27 mouse cellular contexts compared by ENCODE assay signal in genomic region chr11:20712068-20712671, GRCm38 (mm10). TPM values are rescaled to one million over a fixed set of nuclear protein-coding genes. Genes with fewer than 3 reads are reported as not detected.
DNase-seq lines count a peak whose midpoint lies in the region; ATAC-seq and TF ChIP-seq lines count a peak whose summit lies in the region.
"Had no signal": no experiment of that assay in that cellular context is flagged by ENCODE, and none has a peak within 500 bp of the region (broad histone marks: within the 10 kb centered on the region; RNA-seq: fewer than 3 reads in every experiment).

No protein-coding gene starts in this region.

- no peaks in the 10 kb centered on the region for H3K4me1 ChIP-seq in forebrain, embryonic 14.5 days (ENCODE audit: control insufficient read depth, insufficient read depth, low read length)
- no peaks in the 10 kb centered on the region for H3K4me1 ChIP-seq in forebrain, embryonic 11.5 days (replicated peaks; ENCODE audit: control insufficient read depth, insufficient read depth, low read length)
- peaks cover 6% of the 10 kb centered on the region; the same call in 1 of the 2 replicates for H3K4me1 ChIP-seq in heart, embryonic 12.5 days (replicated peaks)
- no peaks in the 10 kb centered on the region for H3K4me1 ChIP-seq in lung, postnatal 0 days (ENCODE audit: insufficient read depth, low read depth, low read length)
- H3K4me1 ChIP-seq: forebrain, embryonic 10.5 days; hindbrain, embryonic 15.5 days; lung, embryonic 15.5 days; midbrain, embryonic 13.5 days had no signal

- no peak overlapping the region for H3K4me2 ChIP-seq in forebrain, embryonic 14.5 days (ENCODE audit: low read length)
- no peak overlapping the region for H3K4me2 ChIP-seq in forebrain, embryonic 11.5 days (ENCODE audit: low read depth, low read length, severe bottlenecking)
- no peak overlapping the region for H3K4me2 ChIP-seq in heart, embryonic 12.5 days
- no peak overlapping the region for H3K4me2 ChIP-seq in lung, postnatal 0 days (replicated peaks; ENCODE audit: low read depth, low read length)
- H3K4me2 ChIP-seq: embryonic facial prominence, embryonic 13.5 days; hindbrain, embryonic 15.5 days; limb, embryonic 13.5 days; liver, embryonic 11.5 days; lung, embryonic 15.5 days; midbrain, embryonic 13.5 days had no signal

- TF ChIP-seq CTCF in lung, postnatal 0 days (IDR thresholded peaks at IDR 0.05) = no peak

- no peak for TF ChIP-seq EP300 in lung, postnatal 0 days (IDR thresholded peaks at IDR 0.05)

- H3K9ac ChIP-seq in forebrain, embryonic 14.5 days (ENCODE audit: low read length) = no peak overlapping the region
- no peak overlapping the region for H3K9ac ChIP-seq in forebrain, embryonic 11.5 days (ENCODE audit: low read length)
- H3K9ac ChIP-seq in heart, embryonic 12.5 days = no peak overlapping the region
- H3K9ac ChIP-seq in lung, postnatal 0 days (replicated peaks; ENCODE audit: low read depth) = no peak overlapping the region
- H3K9ac ChIP-seq: embryonic facial prominence, embryonic 13.5 days; forebrain, postnatal 0 days; hindbrain, embryonic 15.5 days; limb, embryonic 13.5 days; lung, embryonic 15.5 days; midbrain, embryonic 13.5 days had no signal

- DNase-seq in forebrain, embryonic 14.5 days (ENCODE audit: low spot score) = peak; percentile 8
- no peak for DNase-seq in forebrain, embryonic 11.5 days (ENCODE audit: low spot score)
- peak; percentile 16 for DNase-seq in heart, adult 8-10 months (ENCODE audit: low spot score)
- DNase-seq in left cerebral cortex, adult 8-10 months (ENCODE audit: low spot score in 2 of 2) = no peak
- no peak for DNase-seq in lung, postnatal 0 days (ENCODE audit: low spot score)
- DNase-seq: adrenal gland, postnatal 14 days; cerebellum, adult 18-20 months; cerebellum, postnatal 10 days; forebrain, postnatal 0 days; gastrocnemius, postnatal 14 days; kidney, postnatal 14 days; lung, postnatal 36 days; thymus, adult 2 months; thymus, postnatal 4 days had no signal

- peaks cover 9% of the 10 kb centered on the region; the same call in 1 of the 2 replicates for H3K36me3 ChIP-seq in forebrain, embryonic 14.5 days (ENCODE audit: control insufficient read depth, insufficient read depth, low read length)
- H3K36me3 ChIP-seq in forebrain, embryonic 11.5 days (ENCODE audit: control insufficient read depth, insufficient read depth, low read length) = no peaks in the 10 kb centered on the region
- H3K36me3 ChIP-seq in heart, embryonic 12.5 days = peaks cover 6% of the 10 kb centered on the region
- peaks cover 18% of the 10 kb centered on the region for H3K36me3 ChIP-seq in macrophage (ENCODE audit: inconsistent target)
- H3K36me3 ChIP-seq in lung, postnatal 0 days (ENCODE audit: insufficient read depth, low read length) = no peaks in the 10 kb centered on the region; the same call in 1 of the 2 replicates
- H3K36me3 ChIP-seq: hindbrain, embryonic 15.5 days; limb, embryonic 13.5 days had no signal

- no peaks in the 10 kb centered on the region for H3K27me3 ChIP-seq in forebrain, embryonic 14.5 days (replicated peaks; ENCODE audit: control insufficient read depth, insufficient read depth, low read length)
- H3K27me3 ChIP-seq in forebrain, embryonic 11.5 days (ENCODE audit: control insufficient read depth, insufficient read depth, low read length) = no peaks in the 10 kb centered on the region
- H3K27me3 ChIP-seq in heart, embryonic 12.5 days (replicated peaks) = no peaks in the 10 kb centered on the region
- no peaks in the 10 kb centered on the region for H3K27me3 ChIP-seq in lung, postnatal 0 days (replicated peaks; ENCODE audit: insufficient read depth, low read length)
- H3K27me3 ChIP-seq: embryonic facial prominence, embryonic 13.5 days; hindbrain, embryonic 15.5 days; limb, embryonic 13.5 days; lung, embryonic 15.5 days; megakaryocyte, embryonic 14.5 days; midbrain, embryonic 13.5 days had no signal

- no peak overlapping the region for H3K27ac ChIP-seq in forebrain, embryonic 14.5 days (ENCODE audit: low read depth, low read length)
- no peak overlapping the region for H3K27ac ChIP-seq in forebrain, embryonic 11.5 days (ENCODE audit: low read depth, low read length)
- no peak overlapping the region for H3K27ac ChIP-seq in heart, embryonic 12.5 days (ENCODE audit: poor library complexity, severe bottlenecking)
- peak overlapping the region; percentile 29 for H3K27ac ChIP-seq in macrophage
- H3K27ac ChIP-seq in lung, postnatal 0 days (ENCODE audit: low read length) = no peak overlapping the region
- H3K27ac ChIP-seq: embryonic facial prominence, embryonic 13.5 days; forebrain, embryonic 10.5 days; hindbrain, embryonic 15.5 days; left cerebral cortex, adult 2 months; limb, embryonic 13.5 days; lung, embryonic 15.5 days; midbrain, embryonic 13.5 days had no signal

- WGBS in forebrain, embryonic 14.5 days = 50% methylated on average over 9 of the region's 9 CpGs
- WGBS in forebrain, embryonic 11.5 days = 77% methylated on average over 9 of the region's 9 CpGs
- WGBS in heart, embryonic 12.5 days = 71% methylated on average over 9 of the region's 9 CpGs
- WGBS in macrophage (ENCODE audit: missing documents) = 74% methylated on average over 8 of the region's 9 CpGs
- WGBS in lung, postnatal 0 days = 63% methylated on average over 9 of the region's 9 CpGs

- no peak overlapping the region for H3K4me3 ChIP-seq in forebrain, embryonic 14.5 days (ENCODE audit: low read depth, low read length)
- no peak overlapping the region for H3K4me3 ChIP-seq in forebrain, embryonic 11.5 days (ENCODE audit: low read depth, low read length)
- H3K4me3 ChIP-seq in heart, embryonic 12.5 days = no peak overlapping the region
- H3K4me3 ChIP-seq in macrophage (ENCODE audit: inconsistent target) = 0 out of 2 replicates have a peak overlapping the region, but pooled peaks have one; percentile 6
- no peak overlapping the region for H3K4me3 ChIP-seq in lung, postnatal 0 days (ENCODE audit: low read depth, low read length)
- H3K4me3 ChIP-seq: embryonic facial prominence, embryonic 13.5 days; forebrain, embryonic 10.5 days; hindbrain, embryonic 15.5 days; left cerebral cortex, adult 2 months; limb, embryonic 13.5 days; lung, embryonic 15.5 days; megakaryocyte, embryonic 14.5 days; midbrain, embryonic 13.5 days had no signal

- H3K9me3 ChIP-seq in forebrain, embryonic 14.5 days (replicated peaks; ENCODE audit: control insufficient read depth, low read length) = no peaks in the 10 kb centered on the region
- H3K9me3 ChIP-seq in forebrain, embryonic 11.5 days (ENCODE audit: control insufficient read depth, low read length) = no peaks in the 10 kb centered on the region
- no peaks in the 10 kb centered on the region for H3K9me3 ChIP-seq in heart, embryonic 12.5 days (replicated peaks)
- H3K9me3 ChIP-seq in lung, postnatal 0 days (ENCODE audit: low read length) = no peaks in the 10 kb centered on the region
- H3K9me3 ChIP-seq: embryonic facial prominence, embryonic 13.5 days; forebrain, embryonic 10.5 days; hindbrain, embryonic 15.5 days; limb, embryonic 13.5 days; lung, embryonic 15.5 days; megakaryocyte, embryonic 14.5 days; midbrain, embryonic 13.5 days had no signal

- no peak for ATAC-seq in forebrain, embryonic 14.5 days
- no peak for ATAC-seq in forebrain, embryonic 11.5 days (replicated peaks; ENCODE audit: low FRiP score)
- no peak for ATAC-seq in heart, embryonic 12.5 days (ENCODE audit: insufficient number of reproducible peaks, low FRiP score)
- peak; percentile 61 for ATAC-seq in activated CD4-positive, CD25-positive, alpha-beta regulatory T cell, adult 4 months
- no peak for ATAC-seq in lung, postnatal 0 days
- ATAC-seq: forebrain, postnatal 0 days; intestine, postnatal 0 days; midbrain, embryonic 13.5 days had no signal

- H3K79me2 ChIP-seq in macrophage (ENCODE audit: inconsistent target) = peaks cover 100% of the 10 kb centered on the region

RNA-seq across cellular contexts. Expression of gene Aftph, which starts 29.2 kb away (rescaled TPM):
- polyA plus RNA-seq in forebrain, embryonic 14.5 days (2014; fragmentation: Nextera tagmentation; extraction: Ambion mirVana) = 34.3 and 38.6 TPM in 2 replicates
- polyA plus RNA-seq in forebrain, embryonic 11.5 days (2014; fragmentation: Nextera tagmentation; extraction: Ambion mirVana) = 28.3 and 33.2 TPM in 2 replicates
- total RNA-seq in heart, adult 8-10 months (2022) = 10 to 100 TPM; 19.9 to 25.2 (median 23.0) TPM
- polyA plus RNA-seq in heart, embryonic 12.5 days (2016; fragmentation: Nextera tagmentation; extraction: Ambion mirVana) = 12.4 and 12.9 TPM in 2 replicates
- polyA plus RNA-seq in activated CD4-positive, CD25-positive, alpha-beta regulatory T cell, adult 4 months (2017; shearing (Covaris generic)) = 10 to 100 TPM; 47.7 to 49.7 TPM
- 100 to 1,000 TPM; 199 to 476 (median 357) TPM for total RNA-seq in macrophage (2018; cell fraction: chromatin; rRNA removed)
- total RNA-seq in macrophage (2018; cell fraction: cytosol; rRNA removed) = 100 to 1,000 TPM in 12 of 26 experiments, 10 to 100 TPM in 14; 65.1 to 130 (median 93.2) TPM
- 100 to 1,000 TPM; 149 to 347 (median 242) TPM for total RNA-seq in macrophage (2018; cell fraction: nucleus; rRNA removed)
- 44.1 to 131 TPM (median 73.3 TPM) in 3 replicates for polyA plus RNA-seq in macrophage (2018)
- total RNA-seq in left cerebral cortex, adult 8-10 months (2022) = 100 to 1,000 TPM in 1 of 4 experiments, 10 to 100 TPM in 3; 82.4 to 105 (median 92.6) TPM
- polyA plus RNA-seq in lung, postnatal 0 days (2015; fragmentation: Nextera tagmentation; extraction: Ambion mirVana) = 17.8 and 19.4 TPM in 2 replicates

Comparison
In these comparisons a context has a peak if more than half of its experiments do, and no peak if none do; other contexts are left out.
1. DNase-seq: peak in forebrain, embryonic 14.5 days (single experiment) and heart, adult 8-10 months (single experiment); none in forebrain, embryonic 11.5 days (single experiment), left cerebral cortex, adult 8-10 months (0 of 2) and lung, postnatal 0 days (single experiment).